Mouse (Mus musculus): Measurements from ENCODE around the gene Gas2l1.
A peak's percentile ranks its signal among the peaks of the same experiment; 100 is the strongest.
"Not testable (repeated sequence)": the region's sequence is repeated elsewhere in the genome, so short reads cannot be mapped to it uniquely, and the experiment has no call there.

Gas2l1 gene

GRCm38 (mm10) chr11:5065056-5065821 lies at the start of gene Gas2l1:
TSS of gene Gas2l1 (minus strand) at chr11:5065327.
- peak; percentile 91 for DNase-seq (ENCODE audit: low read depth, low spot score)

DNA sequence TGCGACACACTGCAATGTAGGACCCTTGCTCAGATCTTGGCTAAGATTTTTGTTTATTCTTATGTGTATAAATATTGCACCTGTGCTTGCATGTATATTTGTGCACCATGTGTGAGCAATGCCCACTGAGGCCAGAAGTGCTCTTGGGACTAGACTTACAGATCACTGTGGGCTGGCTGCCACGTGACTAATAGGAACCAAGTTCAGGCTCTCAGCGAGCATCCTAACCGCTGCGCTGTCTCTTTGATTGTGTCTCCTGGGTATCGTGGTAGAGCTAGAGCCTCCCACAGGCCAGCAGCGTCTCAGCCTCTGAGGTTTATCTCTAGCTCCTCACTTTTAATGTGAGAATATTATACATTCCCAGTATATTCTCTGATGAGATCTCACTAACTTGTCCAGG lies 48.5 kb upstream of the Gas2l1 start:
- DNase-seq (ENCODE audit: low read depth, low spot score) = no peak

DNA sequence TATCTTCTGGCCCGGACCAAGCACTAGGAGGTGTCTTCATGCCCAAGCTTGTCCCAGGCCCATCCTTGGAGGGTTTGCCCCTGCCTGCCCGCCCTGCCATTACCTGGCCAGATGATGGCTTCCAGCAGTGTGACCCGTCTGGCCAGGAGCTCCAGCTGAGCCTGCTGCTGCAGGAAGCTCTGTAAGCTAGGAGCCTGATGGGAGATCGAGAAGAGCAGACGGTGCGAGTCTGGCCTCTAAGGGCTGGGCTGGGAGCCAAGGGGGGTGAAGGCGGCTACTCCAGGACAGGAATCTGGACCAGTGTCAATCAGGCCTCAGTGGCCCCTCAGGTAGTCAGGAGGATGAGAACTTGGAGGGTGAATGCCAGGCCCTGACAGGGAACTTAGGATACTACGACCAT lies 44.3 kb upstream of the Gas2l1 start:
- no peak for DNase-seq (ENCODE audit: low read depth, low spot score)

DNA sequence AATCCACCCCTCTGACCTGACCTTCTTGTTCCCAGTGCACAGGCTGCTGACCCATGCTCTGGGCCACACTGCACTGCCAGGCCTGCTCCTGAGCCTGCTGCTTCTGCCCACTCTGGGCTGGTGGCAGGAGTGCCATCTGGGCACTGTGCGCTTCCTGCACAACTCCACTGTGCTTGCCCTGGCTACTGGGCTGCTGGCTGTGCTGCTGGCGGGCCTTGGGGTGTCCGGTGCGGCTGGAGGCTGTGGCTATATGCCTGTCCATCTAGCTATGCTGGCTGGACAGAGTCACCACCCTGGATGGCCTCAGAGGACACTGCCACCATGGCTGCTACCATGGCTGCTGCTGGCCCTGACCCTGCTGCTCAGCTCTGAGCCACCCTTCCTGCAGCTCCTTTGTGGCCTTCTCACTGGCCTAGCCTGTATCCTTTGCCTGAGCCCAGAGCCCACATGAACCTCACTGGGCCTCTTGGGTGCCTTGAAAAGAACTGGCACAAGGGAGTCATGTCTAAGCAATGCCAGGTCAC lies 38.9 kb upstream of the Gas2l1 start:
- DNase-seq (ENCODE audit: low read depth, low spot score) = no peak

- no peak for DNase-seq (ENCODE audit: low read depth, low spot score)
Measured at GRCm38 (mm10) chr11:5102384-5102783, 37.3 kb upstream of the Gas2l1 start.

- no peak for DNase-seq (ENCODE audit: low read depth, low spot score)
Measured at GRCm38 (mm10) chr11:5101641-5102040, 36.5 kb upstream of the Gas2l1 start.

- DNase-seq (ENCODE audit: low read depth, low spot score) = no peak
Measured at GRCm38 (mm10) chr11:5100801-5101200, 35.7 kb upstream of the Gas2l1 start.

GRCm38 (mm10) chr11:5100283-5100682 lies 35.2 kb upstream of the Gas2l1 start:
- peak; percentile 12 for DNase-seq (ENCODE audit: low read depth, low spot score)

- peak; percentile 88 for DNase-seq (ENCODE audit: low read depth, low spot score)
Measured at GRCm38 (mm10) chr11:5099576-5100183, 34.6 kb upstream of the Gas2l1 start.

DNA sequence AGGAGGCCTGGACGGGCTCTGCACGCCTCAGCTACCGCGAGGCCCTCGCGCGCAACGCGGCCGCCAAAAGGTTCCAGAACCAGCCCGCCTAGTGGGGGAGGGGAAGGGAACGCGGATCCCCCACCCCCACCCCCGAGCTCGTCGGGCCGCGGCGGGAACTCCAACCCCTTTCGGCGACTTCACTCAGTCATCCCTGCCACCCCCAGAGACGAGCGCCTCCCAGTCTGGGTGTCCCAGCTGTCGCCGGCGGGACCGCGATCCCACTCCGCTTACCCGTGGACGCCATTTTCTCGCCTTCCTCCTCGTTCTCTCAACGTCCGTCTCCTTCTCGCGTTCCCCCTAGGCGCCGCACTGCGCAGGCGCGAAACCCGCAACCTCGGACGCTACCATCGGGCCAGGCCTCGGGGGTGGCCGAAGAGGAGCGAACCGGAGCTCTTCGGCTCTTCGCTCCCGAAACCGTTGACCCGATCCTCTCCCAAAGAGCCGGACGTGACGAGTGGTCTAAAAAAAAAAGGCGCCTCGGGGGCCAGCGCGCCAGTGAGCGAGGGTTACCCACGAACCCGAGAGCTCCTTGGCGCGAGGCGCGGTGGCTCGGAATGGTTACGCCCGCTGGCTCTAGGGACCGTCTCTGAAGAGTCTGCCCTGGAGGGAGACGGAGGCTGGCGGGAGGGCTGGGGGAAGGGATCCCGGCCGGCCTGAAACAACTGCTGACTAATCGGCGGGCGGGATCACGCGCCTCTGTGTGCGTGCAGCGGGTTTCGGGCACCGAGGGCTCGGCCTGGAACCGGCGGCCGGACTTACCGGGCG lies 33.8 kb upstream of the Gas2l1 start, which contains the start of the genes Rhbdd3 and Ewsr1:
TSS of gene Rhbdd3 (plus strand) at position 191 of the 807 bp plus-strand sequence.
TSS of gene Ewsr1 (minus strand) at position 531 of the 807 bp plus-strand sequence.
- DNase-seq (ENCODE audit: low read depth, low spot score) = peak; percentile 98

GRCm38 (mm10) chr11:5098035-5098735 lies 33.1 kb upstream of the Gas2l1 start:
- peak; percentile 36 for DNase-seq (ENCODE audit: low read depth, low spot score)

DNA sequence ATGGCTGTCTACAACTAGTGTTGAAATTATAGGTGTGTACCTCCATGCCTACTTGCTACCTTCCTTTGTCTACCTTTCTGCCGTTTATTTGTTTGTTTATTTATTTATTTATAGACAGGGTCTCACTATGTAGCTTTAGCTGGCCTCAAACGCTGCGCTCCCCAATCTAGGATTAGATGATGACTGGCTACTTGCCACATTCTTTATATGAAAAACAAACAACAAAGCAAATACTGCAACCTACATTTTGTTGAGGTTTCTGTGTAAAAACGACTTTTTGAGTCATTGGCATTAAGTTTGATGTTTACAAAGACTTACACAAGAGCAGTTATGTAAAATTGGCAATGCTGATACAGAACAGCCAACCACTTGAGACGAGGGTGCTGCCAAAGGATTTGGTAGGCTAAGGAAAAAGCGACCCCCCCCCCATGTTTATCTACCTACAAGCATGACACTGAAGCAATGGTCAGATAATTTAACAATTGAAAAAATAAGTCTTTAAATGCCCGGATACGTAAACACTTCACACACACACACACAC lies 31.4 kb upstream of the Gas2l1 start:
- no peak for DNase-seq (ENCODE audit: low read depth, low spot score)

DNA sequence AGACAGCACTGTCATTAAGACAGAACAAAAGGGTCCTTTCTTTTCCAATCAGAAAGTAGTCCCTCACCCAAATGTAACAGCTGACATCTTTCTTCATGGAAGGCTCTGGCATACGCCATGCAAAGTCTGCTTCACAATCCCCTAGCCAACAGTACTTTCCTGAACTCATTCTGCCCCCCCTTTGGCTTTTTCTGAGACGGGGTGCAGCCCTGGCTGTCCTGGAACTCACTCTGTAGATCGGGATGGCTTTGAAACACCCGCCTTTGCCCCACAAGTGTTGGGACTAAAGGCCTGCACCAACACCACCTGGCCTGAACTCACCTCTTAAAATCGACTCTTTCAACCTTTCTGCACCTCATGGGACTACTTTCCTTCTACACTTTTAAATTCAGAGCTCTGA lies 30.8 kb upstream of the Gas2l1 start:
- DNase-seq (ENCODE audit: low read depth, low spot score) = no peak

- no peak for DNase-seq (ENCODE audit: low read depth, low spot score)
Measured at GRCm38 (mm10) chr11:5091706-5092105, 26.6 kb upstream of the Gas2l1 start.

- no peak for DNase-seq (ENCODE audit: low read depth, low spot score)
Measured at GRCm38 (mm10) chr11:5089147-5089546, 24.0 kb upstream of the Gas2l1 start.

GRCm38 (mm10) chr11:5076843-5077242 lies 11.7 kb upstream of the Gas2l1 start:
- DNase-seq (ENCODE audit: low read depth, low spot score) = not testable (repeated sequence)

DNA sequence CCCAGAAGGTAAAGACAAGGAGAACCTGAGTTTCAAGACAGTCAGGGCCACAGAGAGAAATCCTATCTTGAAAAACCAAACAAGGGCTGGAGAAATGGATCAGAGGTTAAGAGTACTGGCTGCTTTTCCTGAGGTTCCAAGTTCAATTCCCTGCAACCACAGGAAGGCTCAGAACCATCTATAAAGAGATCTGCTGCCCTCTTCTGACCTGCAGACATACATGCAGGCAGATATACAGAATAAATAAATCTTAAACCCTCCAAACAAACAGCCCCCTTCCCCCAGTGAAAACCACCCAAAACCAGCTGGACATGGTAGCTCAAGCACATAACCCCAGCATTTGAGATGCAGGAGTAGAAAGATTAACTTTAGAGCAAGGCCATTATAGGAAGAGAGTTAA lies 10.6 kb upstream of the Gas2l1 start:
- no peak for DNase-seq (ENCODE audit: low read depth, low spot score)

DNA sequence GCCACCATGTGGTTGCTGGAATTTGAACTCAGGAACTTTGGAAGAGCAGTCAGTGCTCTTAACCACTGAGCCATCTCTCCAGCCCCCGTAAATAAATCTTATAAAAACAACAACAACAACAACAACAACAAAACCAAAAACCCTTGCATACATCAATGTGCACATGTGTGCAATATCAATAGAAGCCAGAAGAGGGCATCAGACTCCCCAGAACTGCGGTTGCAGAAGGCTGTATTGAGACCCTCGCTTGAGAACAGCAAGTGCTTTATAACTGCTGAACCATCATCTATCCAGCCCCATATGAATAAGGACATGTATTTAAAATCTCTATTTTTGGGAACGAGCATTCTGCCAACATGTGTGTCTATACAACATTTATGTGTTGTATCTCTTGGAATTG lies 9.8 kb upstream of the Gas2l1 start:
- no peak for DNase-seq (ENCODE audit: low read depth, low spot score)

GRCm38 (mm10) chr11:5068126-5068971 lies 3.2 kb upstream of the Gas2l1 start:
- no peak for DNase-seq (ENCODE audit: low read depth, low spot score)

DNA sequence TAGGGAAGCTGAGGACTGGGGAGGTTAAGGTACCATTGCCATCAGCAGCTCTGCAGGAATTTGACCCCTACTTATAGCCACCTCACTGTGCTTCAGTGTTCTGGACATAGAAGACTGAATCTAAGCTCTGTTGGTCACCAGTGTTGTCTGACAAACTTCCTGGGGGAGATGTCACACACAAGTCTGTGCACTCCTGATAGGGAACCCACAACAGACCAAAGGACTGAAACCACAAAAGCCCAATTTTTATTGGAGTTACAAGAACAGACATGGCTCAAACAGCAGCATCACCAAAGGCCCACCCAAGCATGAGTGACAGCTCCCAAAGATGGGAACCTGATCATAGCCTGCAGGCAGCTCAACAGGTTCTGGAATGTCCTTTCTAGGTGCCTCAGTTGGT lies 1.9 kb upstream of the Gas2l1 start:
- no peak for DNase-seq (ENCODE audit: low read depth, low spot score)

Data from mesoderm, embryonic 11.5 days (tissue).